15 mouse cellular contexts compared by ENCODE assay signal in genomic region chr2:161017913-161018312, GRCm38 (mm10).
DNase-seq lines count a peak whose midpoint lies in the region; ATAC-seq and TF ChIP-seq lines count a peak whose summit lies in the region.
"Had no signal": no experiment of that assay in that cellular context is flagged by ENCODE, and none has a peak within 500 bp of the region (broad histone marks: within the 10 kb centered on the region; RNA-seq: fewer than 3 reads in every experiment).

No protein-coding gene starts in this region.

- no peak overlapping the region for H3K27ac ChIP-seq in intestine, embryonic 15.5 days
- no peak overlapping the region for H3K27ac ChIP-seq in intestine, embryonic 16.5 days (ENCODE audit: low read length)
- no peak overlapping the region for H3K27ac ChIP-seq in lung, postnatal 0 days (ENCODE audit: low read length)
- H3K27ac ChIP-seq: hindbrain, embryonic 12.5 days; liver, embryonic 15.5 days; neural tube, embryonic 13.5 days had no signal

- no peak for TF ChIP-seq CTCF in lung, postnatal 0 days (IDR thresholded peaks at IDR 0.05)
- no peak for TF ChIP-seq CTCF in brain, embryonic 14.5 days (IDR thresholded peaks at IDR 0.05; ENCODE audit: borderline replicate concordance, extremely low read depth, insufficient read depth, insufficient read length)

- 32% methylated on average over 4 of the region's 4 CpGs for WGBS in intestine, embryonic 15.5 days
- 39% methylated on average over 4 of the region's 4 CpGs for WGBS in intestine, embryonic 16.5 days
- 26% methylated on average over 4 of the region's 4 CpGs for WGBS in lung, postnatal 0 days

- peak; percentile 20; the same call in 1 of the 2 replicates for ATAC-seq in intestine, embryonic 15.5 days
- no peak for ATAC-seq in intestine, embryonic 16.5 days
- peak; percentile 60 for ATAC-seq in lung, postnatal 0 days
- ATAC-seq in erythroblast, adult 5-6 weeks (replicated peaks; ENCODE audit: low FRiP score, poor library complexity, severe bottlenecking): no peak

- no peak overlapping the region for H3K4me2 ChIP-seq in intestine, embryonic 15.5 days (replicated peaks)
- no peak overlapping the region for H3K4me2 ChIP-seq in intestine, embryonic 16.5 days (ENCODE audit: low read depth, low read length)
- no peak overlapping the region for H3K4me2 ChIP-seq in lung, postnatal 0 days (replicated peaks; ENCODE audit: low read depth, low read length)
- H3K4me2 ChIP-seq: hindbrain, embryonic 12.5 days; liver, embryonic 15.5 days; neural tube, embryonic 13.5 days had no signal

- DNase-seq in lung, postnatal 0 days (ENCODE audit: low spot score): peak; percentile 65
- no peak for DNase-seq in lung, postnatal 36 days
- DNase-seq in MN1 (ENCODE audit: low spot score): peak; percentile 51
- DNase-seq in brain, embryonic 14.5 days (ENCODE audit: low read depth): peak; percentile 79
- DNase-seq: adrenal gland, postnatal 25 days; cerebellum, postnatal 36 days; kidney, postnatal 25 days; spleen, adult 18-20 months; thymus, postnatal 36 days had no signal

- H3K36me3 ChIP-seq in intestine, embryonic 15.5 days: peaks cover 9% of the 10 kb centered on the region
- H3K36me3 ChIP-seq in intestine, embryonic 16.5 days (ENCODE audit: control insufficient read depth, insufficient read depth, low read length): peaks cover 6% of the 10 kb centered on the region; the same call in 1 of the 2 replicates
- peaks cover 39% of the 10 kb centered on the region; the same call in 1 of the 2 replicates for H3K36me3 ChIP-seq in lung, postnatal 0 days (ENCODE audit: insufficient read depth, low read length)

- no peak for TF ChIP-seq EP300 in lung, postnatal 0 days (IDR thresholded peaks at IDR 0.05)

- H3K27me3 ChIP-seq in intestine, embryonic 15.5 days (replicated peaks): no peaks in the 10 kb centered on the region
- H3K27me3 ChIP-seq in intestine, embryonic 16.5 days (replicated peaks; ENCODE audit: control insufficient read depth, insufficient read depth, low read length): no peaks in the 10 kb centered on the region
- no peaks in the 10 kb centered on the region for H3K27me3 ChIP-seq in lung, postnatal 0 days (replicated peaks; ENCODE audit: insufficient read depth, low read length)
- H3K27me3 ChIP-seq: hindbrain, embryonic 12.5 days; liver, embryonic 15.5 days; neural tube, embryonic 13.5 days had no signal

- H3K9me3 ChIP-seq in intestine, embryonic 15.5 days: no peaks in the 10 kb centered on the region
- H3K9me3 ChIP-seq in intestine, embryonic 16.5 days (ENCODE audit: control insufficient read depth, low read length): no peaks in the 10 kb centered on the region
- H3K9me3 ChIP-seq in lung, postnatal 0 days (ENCODE audit: low read length): no peaks in the 10 kb centered on the region
- H3K9me3 ChIP-seq: hindbrain, embryonic 12.5 days; liver, embryonic 15.5 days; neural tube, embryonic 13.5 days had no signal

- H3K4me1 ChIP-seq in intestine, embryonic 15.5 days (replicated peaks): no peaks in the 10 kb centered on the region
- H3K4me1 ChIP-seq in intestine, embryonic 16.5 days (ENCODE audit: control insufficient read depth, insufficient read depth, low read length): 0 out of 2 replicates have a peak, but pooled peaks cover 2% of the 10 kb centered on the region
- no peaks in the 10 kb centered on the region for H3K4me1 ChIP-seq in lung, postnatal 0 days (ENCODE audit: insufficient read depth, low read depth, low read length)
- H3K4me1 ChIP-seq: hindbrain, embryonic 12.5 days; liver, embryonic 15.5 days; neural tube, embryonic 13.5 days had no signal

- H3K9ac ChIP-seq in intestine, embryonic 15.5 days: no peak overlapping the region
- H3K9ac ChIP-seq in intestine, embryonic 16.5 days (ENCODE audit: low read depth, low read length): no peak overlapping the region
- no peak overlapping the region for H3K9ac ChIP-seq in lung, postnatal 0 days (replicated peaks; ENCODE audit: low read depth)
- H3K9ac ChIP-seq: hindbrain, embryonic 12.5 days; liver, embryonic 15.5 days; neural tube, embryonic 13.5 days had no signal

- no peak overlapping the region for H3K4me3 ChIP-seq in intestine, embryonic 15.5 days (replicated peaks)
- H3K4me3 ChIP-seq in intestine, embryonic 16.5 days (ENCODE audit: low read length): no peak overlapping the region
- no peak overlapping the region for H3K4me3 ChIP-seq in lung, postnatal 0 days (ENCODE audit: low read depth, low read length)
- H3K4me3 ChIP-seq: hindbrain, embryonic 12.5 days; liver, embryonic 15.5 days; neural tube, embryonic 13.5 days had no signal

- no peak for TF ChIP-seq POLR2A in brain, embryonic 14.5 days (IDR thresholded peaks at IDR 0.05; ENCODE audit: borderline replicate concordance, extremely low read depth, insufficient read depth, insufficient read length, poor library complexity, severe bottlenecking)

Comparison
In these comparisons a context has a peak if more than half of its experiments do, and no peak if none do; other contexts are left out.
1. ATAC-seq: peak in intestine, embryonic 15.5 days (single experiment) and lung, postnatal 0 days (single experiment); none in intestine, embryonic 16.5 days (single experiment) and erythroblast, adult 5-6 weeks (single experiment).